Mouse (Mus musculus) kidney, postnatal 0 days (tissue): Measurements from ENCODE around the gene Rin2. TPM values are rescaled to one million over a fixed set of nuclear protein-coding genes. Genes with fewer than 3 reads are reported as not detected.

ENCODE experiments used
- ATAC-seq: fragments of 200-750 bp; cut with Nextera tagmentation; replicated peaks from 2 replicates; pipeline ENCODE4 v1.8.0; 2017; ENCODE audit warnings: low read depth, moderate number of reproducible peaks, moderate TSS enrichment, moderate library complexity; ENCODE audit not compliant: low FRiP score
- DNase-seq: peaks from one replicate; pipeline ENCODE4 v3.0.0-alpha.2; 2016; ENCODE audit warnings: low spot score
- H3K27ac ChIP-seq: fragments of 300-500 bp; sonication (generic); 2 replicates; pipeline ENCODE4 v1.5.1; 2014; ENCODE audit warnings: mild to moderate bottlenecking
- H3K27me3 ChIP-seq: fragments of 300-500 bp; sonication (generic); 2 replicates; pipeline ENCODE4 v1.6.1; 2014; ENCODE audit warnings: low read length, mixed read lengths; ENCODE audit not compliant: insufficient read depth
- H3K36me3 ChIP-seq: fragments of 300-500 bp; sonication (generic); 2 replicates; pipeline ENCODE4 v1.6.1; 2014; ENCODE audit warnings: low read length, mixed read lengths; ENCODE audit not compliant: insufficient read depth
- H3K4me1 ChIP-seq: fragments of 300-500 bp; sonication (generic); replicated peaks from 2 replicates; pipeline ENCODE4 v1.6.1; 2014; ENCODE audit warnings: antibody characterized with exemption, low read length, mixed read lengths; ENCODE audit not compliant: insufficient read depth
- H3K4me2 ChIP-seq: fragments of 300-500 bp; sonication (generic); 2 replicates; pipeline ENCODE4 v1.6.1; 2014; ENCODE audit warnings: mild to moderate bottlenecking, low read length, moderate library complexity, mixed read lengths
- H3K4me3 ChIP-seq: fragments of 300-500 bp; sonication (generic); replicated peaks from 2 replicates; pipeline ENCODE4 v1.5.1; 2014; ENCODE audit warnings: low read depth, low read length
- H3K9ac ChIP-seq: fragments of 300-500 bp; sonication (generic); 2 replicates; pipeline ENCODE4 v1.6.1; 2014; ENCODE audit warnings: low read depth, low read length
- H3K9me3 ChIP-seq: fragments of 300-500 bp; sonication (generic); replicated peaks from 2 replicates; pipeline ENCODE4 v1.6.1; 2016; ENCODE audit warnings: low read length, inconsistent platforms, mixed read lengths
- CTCF ChIP-seq: IDR thresholded peaks from 2 replicates; pipeline ENCODE4 v1.5.1; 2016; ENCODE audit warnings: antibody characterized with exemption, low read depth, mild to moderate bottlenecking, moderate library complexity
- WGBS: fragments of 180-500 bp; shearing (Covaris S2); extraction: QIAGEN DNeasy Blood & Tissue Kit; methylation state at CpG from one replicate; pipeline ENCODE4 v1.1.7; 2014; 5-methylcytosine and 5-hydroxymethylcytosine counted together
- polyA plus RNA-seq: library from polyadenylated mRNA; unstranded; fragments of >200 nt; fragmentation: Nextera tagmentation; extraction: Ambion mirVana; gene quantifications from 2 replicates; pipeline ENCODE4 v1.2.1, GENCODE M21; 2015

The Rin2 gene
- polyA plus RNA-seq, 1 experiment from 2014 or later: 23.8 TPM

- Histone ChIP-seq H3K9ac (no peak overlapping the region), H3K4me3 (no peak overlapping the region), H3K4me1 (no peaks in the 10 kb centered on the region), H3K9me3 (no peaks in the 10 kb centered on the region), H3K27ac (no peak overlapping the region), H3K36me3 (no peaks in the 10 kb centered on the region), H3K27me3 (no peaks in the 10 kb centered on the region), H3K4me2 (no peak overlapping the region)
- ATAC-seq: no peak
- no peak for TF ChIP-seq CTCF
- 77% methylated on average over 1 of the region's 1 CpGs for WGBS
- no peak for DNase-seq
Observed at GRCm38 (mm10) chr2:145812818-145813217, 137.8 kb downstream of the Rin2 start.

- Histone ChIP-seq H3K4me3 (no peak overlapping the region), H3K9ac (no peak overlapping the region), H3K27ac (no peak overlapping the region), H3K4me2 (no peak overlapping the region), H3K27me3 (no peaks in the 10 kb centered on the region), H3K9me3 (no peaks in the 10 kb centered on the region), H3K36me3 (no peaks in the 10 kb centered on the region), H3K4me1 (no peaks in the 10 kb centered on the region)
- no peak for TF ChIP-seq CTCF
- no peak for ATAC-seq
- 56% methylated on average over 5 of the region's 5 CpGs for WGBS
- no peak for DNase-seq
Observed at GRCm38 (mm10) chr2:145817195-145817594, 142.2 kb downstream of the Rin2 start.

- 67% methylated on average over 15 of the region's 15 CpGs for WGBS
- Histone ChIP-seq H3K9me3 (no peaks in the 10 kb centered on the region), H3K27ac (peak overlapping the region; percentile 60; the same call in 1 of the 2 replicates), H3K4me3 (no peak overlapping the region), H3K4me2 (peak overlapping the region; percentile 8; the same call in 1 of the 2 replicates), H3K9ac (no peak overlapping the region), H3K4me1 (no peaks in the 10 kb centered on the region), H3K27me3 (no peaks in the 10 kb centered on the region), H3K36me3 (0 out of 2 replicates have a peak, but pooled peaks cover 5% of the 10 kb centered on the region)
- TF ChIP-seq CTCF: no peak
- ATAC-seq (no peak), DNase-seq (peak; percentile 36)
Observed at GRCm38 (mm10) chr2:145822013-145822782, 147.2 kb downstream of the Rin2 start.

- Histone ChIP-seq H3K4me1 (no peaks in the 10 kb centered on the region), H3K27me3 (no peaks in the 10 kb centered on the region), H3K9ac (no peak overlapping the region), H3K27ac (peak overlapping the region; percentile 60; the same call in 1 of the 2 replicates), H3K4me3 (no peak overlapping the region), H3K9me3 (no peaks in the 10 kb centered on the region), H3K36me3 (0 out of 2 replicates have a peak, but pooled peaks cover 5% of the 10 kb centered on the region), H3K4me2 (peak overlapping the region; percentile 8; the same call in 1 of the 2 replicates)
- no peak for DNase-seq
- peak; percentile 83 for ATAC-seq
- WGBS: 76% methylated on average over 3 of the region's 3 CpGs
- no peak for TF ChIP-seq CTCF
Observed at GRCm38 (mm10) chr2:145822783-145823729, 148.0 kb downstream of the Rin2 start.

- no peak for TF ChIP-seq CTCF
- H3K9me3 ChIP-seq: no peaks in the 10 kb centered on the region
- H3K9ac ChIP-seq: no peak overlapping the region
- 63% methylated on average over 3 of the region's 3 CpGs for WGBS
- no peak overlapping the region for H3K27ac ChIP-seq
- no peaks in the 10 kb centered on the region for H3K27me3 ChIP-seq
- H3K4me2 ChIP-seq: no peak overlapping the region
- no peaks in the 10 kb centered on the region for H3K4me1 ChIP-seq
- 0 out of 2 replicates have a peak, but pooled peaks cover 5% of the 10 kb centered on the region for H3K36me3 ChIP-seq
- ATAC-seq (no peak), DNase-seq (no peak)
- H3K4me3 ChIP-seq: no peak overlapping the region
Observed at GRCm38 (mm10) chr2:145824749-145825148, 149.7 kb downstream of the Rin2 start.

GRCm38 (mm10) chr2:145825221-145825620 is 150.2 kb downstream of the Rin2 start:
- Histone ChIP-seq H3K27me3 (no peaks in the 10 kb centered on the region), H3K9me3 (no peaks in the 10 kb centered on the region), H3K9ac (no peak overlapping the region), H3K4me2 (no peak overlapping the region), H3K4me3 (no peak overlapping the region), H3K4me1 (no peaks in the 10 kb centered on the region), H3K36me3 (0 out of 2 replicates have a peak, but pooled peaks cover 5% of the 10 kb centered on the region), H3K27ac (no peak overlapping the region)
- ATAC-seq: no peak
- WGBS: 96% methylated on average over 10 of the region's 10 CpGs
- no peak for DNase-seq
- TF ChIP-seq CTCF: no peak
